Mouse (Mus musculus) small intestine, adult 2 months (tissue): Measurements from ENCODE around the gene Fscn1.

Experiments
- CTCF ChIP-seq: fragments of 200-500 bp; IDR thresholded peaks from 2 replicates; pipeline ENCODE4 v1.5.1; 2012; ENCODE audit warnings: low read depth, mild to moderate bottlenecking, control low read depth, inconsistent platforms, low read length, moderate library complexity, mixed read lengths; ENCODE audit not compliant: insufficient replicate concordance, insufficient read length; ENCODE audit errors: extremely low read depth
- POLR2A ChIP-seq: fragments of 200-500 bp; IDR thresholded peaks from 2 replicates; pipeline ENCODE4 v1.6.1; 2012; ENCODE audit warnings: low read depth, mild to moderate bottlenecking, control low read depth, inconsistent platforms, low read length, moderate library complexity

DNA sequence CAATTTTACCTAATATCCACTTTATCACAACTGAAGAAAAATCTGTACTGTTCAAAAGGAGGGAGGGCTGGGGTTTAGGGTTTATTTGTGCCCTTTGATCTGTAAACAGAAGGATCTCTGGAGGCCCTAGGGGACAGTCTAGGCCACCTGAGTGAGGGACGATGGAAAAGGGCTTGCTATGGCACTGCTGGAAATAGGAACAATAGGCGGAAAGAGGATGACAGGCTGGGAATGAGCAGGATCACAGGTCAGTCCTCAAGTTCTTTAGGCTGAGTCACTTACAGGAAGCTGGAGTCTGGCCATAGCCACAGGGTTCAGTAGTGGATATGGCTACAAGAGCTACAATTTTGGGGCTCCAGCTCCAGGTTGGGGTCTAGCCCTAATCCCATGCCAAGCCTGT, 38.0 kb downstream of the Fscn1 start:
- TF ChIP-seq CTCF (no peak), POLR2A (no peak)
